Mouse (Mus musculus): ENCODE results near the gene Hrc. TPM values are rescaled to one million over a fixed set of nuclear protein-coding genes. Genes with fewer than 3 reads are reported as not detected.
"Not testable (repeated sequence)": the region's sequence is repeated elsewhere in the genome, so short reads cannot be mapped to it uniquely, and the experiment has no call there.

The Hrc gene
- polyA plus RNA-seq, 1 experiment from 2014 or later: 0.75 TPM

DNA sequence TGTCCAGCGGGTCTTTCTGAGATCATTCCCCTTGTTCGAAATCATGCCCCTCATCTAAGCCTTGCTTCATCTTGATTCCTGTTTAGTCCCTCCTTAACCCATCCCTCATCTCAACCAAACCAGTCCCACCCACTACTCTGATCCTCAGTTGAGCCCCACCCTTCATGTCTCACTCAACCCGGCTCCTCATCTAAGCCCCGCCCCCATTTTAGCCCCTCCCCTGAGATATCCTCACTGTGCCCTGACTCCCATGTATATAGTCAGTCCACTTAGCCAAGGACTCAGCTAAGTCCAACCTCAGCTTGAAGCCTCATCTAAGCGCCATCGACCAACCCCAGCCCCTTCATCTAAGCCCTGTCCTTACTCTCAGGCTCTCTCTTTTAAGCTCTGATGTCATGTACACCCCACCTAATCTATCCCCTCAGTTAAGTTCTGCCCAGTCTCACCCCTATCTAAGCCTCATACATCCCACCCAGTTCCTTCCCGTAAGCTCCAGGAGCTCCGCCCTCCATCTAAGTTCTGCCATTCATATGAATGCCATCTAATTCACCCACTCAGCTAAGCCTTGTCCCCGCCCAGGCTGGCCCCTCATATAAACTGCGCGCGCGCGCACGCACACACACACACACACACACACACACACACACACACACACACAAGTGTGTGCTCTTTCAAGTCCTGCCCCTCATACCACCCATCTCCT lies 20.4 kb downstream of the Hrc start:
- no peak for ATAC-seq (ENCODE audit: low FRiP score)
- peaks cover 69% of the 10 kb centered on the region for H3K36me3 ChIP-seq
- no peaks in the 10 kb centered on the region for H3K27me3 ChIP-seq (replicated peaks)
- H3K9me3 ChIP-seq (replicated peaks): no peaks in the 10 kb centered on the region
- H3K9ac ChIP-seq (replicated peaks): no peak overlapping the region
- no peak overlapping the region for H3K4me2 ChIP-seq
- 71% methylated on average over 15 of the region's 15 CpGs for WGBS
- no peak overlapping the region for H3K4me3 ChIP-seq (replicated peaks)
- no peak overlapping the region for H3K27ac ChIP-seq (replicated peaks)
- H3K4me1 ChIP-seq: no peaks in the 10 kb centered on the region

DNA sequence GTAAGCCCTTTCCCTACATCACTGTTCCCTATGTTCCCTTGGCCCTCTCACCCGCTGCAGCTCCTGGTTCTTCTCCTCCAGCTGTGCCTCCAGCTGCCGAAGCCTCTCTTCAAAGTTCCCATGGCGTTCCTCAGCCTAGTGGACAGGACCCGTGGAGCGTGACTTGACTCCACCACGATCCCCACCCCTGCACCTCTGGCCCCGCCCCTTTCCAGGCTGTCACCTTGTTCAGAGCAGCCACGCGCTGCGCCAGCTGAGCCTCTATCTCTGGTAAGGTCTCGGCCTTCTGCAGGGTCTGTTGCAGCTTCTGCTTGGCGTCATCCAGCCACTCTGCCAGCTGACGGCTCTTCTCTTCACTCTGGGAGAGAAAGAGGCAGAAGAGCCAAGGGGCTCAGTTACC lies 21.0 kb downstream of the Hrc start:
- Histone ChIP-seq H3K36me3 (peaks cover 69% of the 10 kb centered on the region), H3K4me2 (no peak overlapping the region), H3K27me3 (replicated peaks) (no peaks in the 10 kb centered on the region), H3K9me3 (replicated peaks) (no peaks in the 10 kb centered on the region), H3K4me3 (replicated peaks) (no peak overlapping the region), H3K9ac (replicated peaks) (no peak overlapping the region), H3K27ac (replicated peaks) (no peak overlapping the region), H3K4me1 (peaks cover 2% of the 10 kb centered on the region)
- WGBS: 70% methylated on average over 13 of the region's 13 CpGs
- no peak for ATAC-seq (ENCODE audit: low FRiP score)

DNA sequence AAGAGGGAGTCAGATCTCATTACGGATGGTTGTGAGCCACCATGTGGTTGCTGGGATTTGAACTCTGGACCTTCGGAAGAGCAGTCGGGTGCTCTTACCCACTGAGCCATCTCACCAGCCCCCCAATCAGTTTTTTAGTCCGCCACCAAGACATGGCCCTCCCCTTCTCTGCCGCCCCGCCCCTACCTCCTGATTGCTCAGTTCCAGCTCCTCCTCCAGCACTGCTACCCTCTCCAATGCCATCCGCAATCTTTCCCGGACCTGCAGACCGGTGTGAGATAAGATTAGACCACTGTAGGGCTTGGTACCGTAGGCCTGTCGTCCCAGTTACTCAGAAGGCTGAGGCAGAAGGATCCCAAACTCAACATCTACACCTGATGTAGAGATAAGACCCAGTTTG lies 24.0 kb downstream of the Hrc start:
- H3K4me3 ChIP-seq (replicated peaks); H3K9me3 ChIP-seq (replicated peaks); H3K9ac ChIP-seq (replicated peaks); H3K4me2 ChIP-seq; H3K27ac ChIP-seq (replicated peaks); ATAC-seq (ENCODE audit: low FRiP score); H3K27me3 ChIP-seq (replicated peaks): not testable (repeated sequence)
- Histone ChIP-seq H3K36me3 (peaks cover 46% of the 10 kb centered on the region), H3K4me1 (peaks cover 25% of the 10 kb centered on the region)
- 65% methylated on average over 10 of the region's 11 CpGs for WGBS

DNA sequence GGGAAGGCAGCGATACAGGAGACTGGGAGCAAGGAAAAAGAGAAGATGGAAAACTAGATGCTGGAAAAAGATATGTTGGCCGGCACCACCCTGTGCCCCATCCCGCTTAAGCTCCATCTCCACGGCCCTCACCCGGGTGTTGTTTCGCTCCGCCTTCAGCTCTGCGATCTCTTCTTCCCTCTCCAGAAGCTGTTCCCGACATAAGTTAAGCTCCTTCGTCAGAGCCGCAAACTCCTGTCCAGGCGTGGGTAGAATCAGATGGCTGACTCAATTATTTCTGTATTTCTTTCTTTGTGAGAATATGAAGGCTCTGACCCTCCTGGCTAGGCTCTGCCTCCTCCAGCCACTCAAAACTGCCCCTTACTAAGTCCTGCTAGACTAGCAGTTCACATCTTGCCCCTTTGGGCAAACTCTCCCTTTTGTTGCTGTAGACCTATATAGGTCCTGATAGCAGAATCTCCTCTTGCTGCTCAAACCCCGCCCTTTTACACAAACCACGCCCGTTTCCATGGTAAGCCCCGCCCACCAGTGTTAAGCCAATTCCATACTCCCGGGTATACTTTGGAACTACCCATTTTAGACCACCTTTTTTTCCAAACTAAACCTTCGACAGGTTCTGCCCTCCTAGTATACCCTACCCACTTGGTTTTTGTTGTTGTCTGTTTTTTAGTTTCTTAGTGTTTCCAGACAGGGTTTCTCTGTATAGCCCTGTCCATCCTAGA lies 25.5 kb downstream of the Hrc start:
- 63% methylated on average over 18 of the region's 18 CpGs for WGBS
- no peaks in the 10 kb centered on the region for H3K9me3 ChIP-seq (replicated peaks)
- H3K27ac ChIP-seq (replicated peaks): no peak overlapping the region
- H3K36me3 ChIP-seq: peaks cover 34% of the 10 kb centered on the region
- peak overlapping the region; percentile 83 for H3K4me2 ChIP-seq
- peaks cover 4% of the 10 kb centered on the region; the same call in 1 of the 2 replicates for H3K27me3 ChIP-seq (replicated peaks)
- no peak overlapping the region; the same call in 1 of the 2 replicates for H3K4me3 ChIP-seq (replicated peaks)
- no peak overlapping the region for H3K9ac ChIP-seq (replicated peaks)
- ATAC-seq (ENCODE audit: low FRiP score): no peak
- H3K4me1 ChIP-seq: peaks cover 37% of the 10 kb centered on the region

DNA sequence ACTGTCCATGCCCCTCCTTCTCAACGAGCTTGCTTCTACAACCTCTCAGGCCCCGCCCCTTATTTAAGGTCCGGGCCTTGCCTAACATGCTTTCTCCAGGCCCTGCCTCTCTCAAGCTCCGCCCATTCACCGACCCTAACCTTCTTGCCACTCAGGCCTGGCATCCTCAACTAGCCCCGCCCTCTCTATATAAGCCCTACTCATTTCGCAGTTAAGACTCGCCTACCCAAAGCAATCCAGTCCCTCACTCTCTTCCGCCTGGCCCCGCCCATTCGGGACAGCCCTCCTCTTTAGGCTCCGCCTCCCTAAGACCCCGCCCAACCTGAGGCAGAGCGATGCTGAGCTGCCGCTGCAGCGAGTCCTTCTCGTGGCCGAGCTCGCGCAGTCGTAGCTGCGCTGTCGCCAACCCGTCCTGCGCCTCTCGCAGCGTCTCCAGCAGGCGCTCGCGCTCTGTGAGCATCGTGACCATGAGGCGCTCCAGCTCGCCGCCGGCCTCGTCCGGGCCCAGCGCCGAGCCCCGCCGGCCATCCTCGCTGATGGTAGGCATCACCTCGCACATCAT lies 26.2 kb downstream of the Hrc start:
- Histone ChIP-seq H3K36me3 (peaks cover 27% of the 10 kb centered on the region), H3K4me1 (peaks cover 40% of the 10 kb centered on the region), H3K4me3 (replicated peaks) (peak overlapping the region; percentile 48), H3K9ac (replicated peaks) (peak overlapping the region; percentile 60), H3K27ac (replicated peaks) (peak overlapping the region; percentile 80), H3K27me3 (replicated peaks) (peaks cover 4% of the 10 kb centered on the region; the same call in 1 of the 2 replicates), H3K4me2 (peak overlapping the region; percentile 83), H3K9me3 (replicated peaks) (no peaks in the 10 kb centered on the region)
- ATAC-seq (ENCODE audit: low FRiP score): peak; percentile 90
- WGBS: under 1% methylated on average over 43 of the region's 43 CpGs

DNA sequence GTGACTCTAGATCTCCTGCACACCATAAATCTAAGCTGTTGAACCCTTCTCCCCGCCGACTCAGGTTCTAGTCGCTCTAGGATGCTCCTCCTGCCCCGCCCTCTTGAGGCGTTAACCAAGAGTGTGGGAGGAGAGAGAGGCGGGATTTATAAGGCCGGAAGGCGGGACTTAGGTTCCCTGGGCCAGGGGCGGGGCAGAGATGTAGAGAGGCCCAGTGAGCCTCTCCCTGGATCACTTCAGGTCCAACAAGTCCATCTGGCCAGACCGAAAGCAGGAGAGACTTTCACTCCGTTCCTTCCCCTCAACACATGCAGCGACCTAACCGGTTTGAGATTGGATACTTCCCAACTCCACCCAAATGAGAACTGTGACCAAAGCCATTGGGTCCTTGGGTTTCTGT lies 27.7 kb downstream of the Hrc start:
- H3K27me3 ChIP-seq (replicated peaks): peaks cover 4% of the 10 kb centered on the region; the same call in 1 of the 2 replicates
- H3K4me1 ChIP-seq: peaks cover 45% of the 10 kb centered on the region
- no peak overlapping the region for H3K9ac ChIP-seq (replicated peaks)
- peaks cover 14% of the 10 kb centered on the region for H3K36me3 ChIP-seq
- no peaks in the 10 kb centered on the region for H3K9me3 ChIP-seq (replicated peaks)
- no peak overlapping the region for H3K27ac ChIP-seq (replicated peaks)
- H3K4me3 ChIP-seq (replicated peaks): no peak overlapping the region
- peak overlapping the region; percentile 83 for H3K4me2 ChIP-seq
- ATAC-seq (ENCODE audit: low FRiP score): no peak
- WGBS: 10% methylated on average over 13 of the region's 13 CpGs

DNA sequence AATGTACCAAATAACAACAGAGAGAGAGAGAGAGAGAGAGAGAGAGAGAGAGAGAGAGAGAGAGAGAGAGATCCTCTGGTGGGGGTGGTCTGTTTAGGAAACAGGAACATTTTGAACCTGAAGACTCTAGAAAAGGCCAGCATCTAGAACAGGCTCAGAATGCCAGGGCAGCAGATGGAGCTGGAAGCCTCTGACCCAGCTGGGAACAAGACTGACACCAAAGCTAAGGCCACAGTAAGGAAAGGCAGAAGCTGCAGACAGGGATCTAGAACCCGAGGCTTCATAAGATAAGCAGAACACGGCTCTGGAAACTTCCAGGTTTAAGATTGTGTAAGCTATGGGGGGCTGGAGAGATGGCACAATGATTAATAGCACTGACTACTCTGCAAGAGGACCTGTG lies 28.9 kb downstream of the Hrc start:
- H3K9ac ChIP-seq (replicated peaks): no peak overlapping the region
- H3K36me3 ChIP-seq: peaks cover 4% of the 10 kb centered on the region
- no peak overlapping the region for H3K4me2 ChIP-seq
- no peak overlapping the region for H3K27ac ChIP-seq (replicated peaks)
- no peaks in the 10 kb centered on the region for H3K9me3 ChIP-seq (replicated peaks)
- peaks cover 57% of the 10 kb centered on the region for H3K4me1 ChIP-seq
- peaks cover 6% of the 10 kb centered on the region; the same call in 1 of the 2 replicates for H3K27me3 ChIP-seq (replicated peaks)
- ATAC-seq (ENCODE audit: low FRiP score): no peak
- whole genome bisulfite sequencing: 90% methylated on average over 2 of the region's 2 CpGs
- no peak overlapping the region for H3K4me3 ChIP-seq (replicated peaks)

DNA sequence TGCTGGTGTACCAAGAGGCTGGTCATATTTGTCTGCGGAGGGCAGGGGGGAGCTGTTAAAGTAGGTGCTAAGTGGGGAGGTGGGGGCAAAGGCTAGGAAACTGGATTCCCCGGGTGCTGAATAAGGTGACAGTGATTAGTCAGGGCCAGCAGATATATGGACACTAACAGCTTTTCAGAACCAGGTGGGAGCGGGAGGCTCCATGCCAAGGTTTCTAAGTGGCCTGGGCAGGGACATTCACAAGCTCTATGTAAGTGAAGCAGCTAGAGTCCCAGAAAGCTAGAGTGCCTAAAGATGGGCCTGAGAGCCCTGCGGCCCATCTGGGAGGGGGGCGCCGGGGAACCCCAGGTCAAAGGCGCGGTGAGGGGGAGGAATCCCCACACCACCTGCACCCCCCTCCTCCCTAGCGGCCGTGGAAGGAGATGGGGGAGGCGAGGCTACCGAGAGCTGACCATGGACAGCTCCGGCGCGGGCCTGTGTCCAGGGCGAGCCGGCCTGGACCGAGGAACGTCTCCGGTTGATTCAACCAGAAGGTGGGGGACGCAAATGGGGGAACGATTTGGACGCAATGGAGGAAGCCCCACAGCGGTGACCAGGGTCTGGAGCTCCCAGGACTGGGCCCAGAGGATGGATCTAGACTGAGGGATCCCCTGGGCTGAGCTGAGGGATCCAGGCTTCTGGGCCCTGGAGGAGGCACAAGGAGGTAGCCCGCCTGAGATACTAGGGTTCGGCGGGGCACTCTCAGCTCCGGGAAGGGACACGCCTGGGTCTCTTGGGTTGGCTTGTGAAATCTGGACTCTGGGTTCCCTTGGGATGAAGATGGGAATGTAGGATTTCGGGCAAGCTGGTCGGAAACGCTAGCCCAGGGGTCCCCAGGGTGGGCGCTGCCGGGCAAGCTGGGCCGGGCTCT lies 30.9 kb downstream of the Hrc start:
- Histone ChIP-seq H3K27me3 (replicated peaks) (peaks cover 11% of the 10 kb centered on the region; the same call in 1 of the 2 replicates), H3K36me3 (no peaks in the 10 kb centered on the region), H3K4me1 (peaks cover 75% of the 10 kb centered on the region)

DNA sequence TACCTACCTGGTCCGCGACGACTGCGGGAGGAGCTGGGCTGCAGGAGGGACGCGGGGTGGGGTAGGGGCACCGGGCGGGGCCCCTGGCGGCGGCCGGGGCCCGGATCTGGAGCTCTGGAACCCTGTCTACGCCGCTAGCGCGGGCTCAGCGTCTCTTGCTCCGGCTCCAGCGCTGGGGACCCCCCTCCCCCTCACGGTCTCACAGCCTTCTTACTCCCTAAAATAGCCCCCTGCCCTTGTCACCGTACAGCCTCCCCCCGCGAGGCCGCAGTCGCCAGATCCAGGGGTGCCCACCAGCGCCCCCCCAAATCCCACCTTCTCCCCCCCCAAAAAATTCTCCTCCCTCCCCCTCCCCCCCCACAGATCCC lies 31.5 kb downstream of the Hrc start, which contains the start of gene Ppfia3:
Gene Ppfia3, minus strand, starts transcription at position 368 of the 368 bp plus-strand sequence.
- Histone ChIP-seq H3K4me3 (replicated peaks) (peak within 1 kb of the TSS; percentile 79), H3K9ac (replicated peaks) (peak within 1 kb of the TSS; percentile 90), H3K9me3 (replicated peaks) (no peaks in the 10 kb centered on the region), H3K36me3 (no peaks in the 10 kb centered on the region), H3K27me3 (replicated peaks) (peaks cover 11% of the 10 kb centered on the region; the same call in 1 of the 2 replicates), H3K4me2 (peak within 1 kb of the TSS; percentile 71), H3K4me1 (peaks cover 72% of the 10 kb centered on the region), H3K27ac (replicated peaks) (peak within 1 kb of the TSS; percentile 90)
- peak; percentile 33 for ATAC-seq (ENCODE audit: low FRiP score)
- WGBS: under 1% methylated on average over 23 of the region's 26 CpGs

More for the DNA sequence above, 30.9 kb downstream of the Hrc start:
- WGBS: 3% methylated on average over 35 of the region's 35 CpGs
- Histone ChIP-seq H3K9ac (replicated peaks) (peak overlapping the region; percentile 90), H3K9me3 (replicated peaks) (no peaks in the 10 kb centered on the region), H3K27ac (replicated peaks) (peak overlapping the region; percentile 82), H3K4me3 (replicated peaks) (peak overlapping the region; percentile 79), H3K4me2 (peak overlapping the region; percentile 71)
- ATAC-seq (ENCODE audit: low FRiP score): no peak

DNA sequence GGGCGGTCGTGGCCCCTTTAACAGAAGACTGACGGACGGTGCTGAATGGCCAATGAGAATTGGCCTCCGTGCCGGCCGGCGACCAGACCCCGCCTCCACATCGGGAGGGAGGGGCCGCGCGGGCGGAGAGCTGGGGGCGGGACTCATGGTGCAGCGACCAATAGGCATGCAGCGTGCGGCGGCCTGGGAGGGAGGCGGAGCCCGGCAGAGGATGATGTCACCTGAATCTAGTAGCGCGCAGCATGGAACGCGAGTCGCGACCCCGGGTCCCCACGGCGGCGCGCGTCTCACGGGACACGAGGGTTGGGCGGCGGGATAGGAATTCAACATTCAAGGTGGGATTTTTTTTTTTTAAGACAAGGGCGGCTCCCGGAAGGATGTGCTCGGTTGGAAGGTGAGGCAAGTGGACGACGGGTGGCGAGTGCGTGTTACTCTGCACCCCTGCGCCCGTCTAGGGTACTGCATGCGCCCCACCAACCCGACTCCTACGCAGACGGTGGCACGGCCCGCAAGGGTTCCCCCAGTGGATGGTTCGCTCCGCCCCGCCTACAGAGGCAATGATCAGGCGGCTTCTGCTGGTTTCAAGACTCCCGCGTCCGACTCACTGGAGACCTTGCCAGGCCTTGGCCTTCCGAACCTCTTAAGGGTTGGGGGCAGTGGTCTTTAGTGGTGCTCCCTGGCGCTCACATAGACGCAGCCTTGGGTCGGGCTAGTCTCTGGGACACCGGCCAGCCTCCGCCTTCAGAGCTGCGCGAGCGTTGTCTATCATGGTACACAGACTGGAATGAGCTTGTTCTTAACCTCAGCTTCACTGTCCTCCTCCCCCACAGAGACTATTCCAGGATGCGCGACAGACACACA lies 32.2 kb downstream of the Hrc start:
- peaks cover 65% of the 10 kb centered on the region for H3K4me1 ChIP-seq
- H3K27me3 ChIP-seq (replicated peaks): peaks cover 11% of the 10 kb centered on the region; the same call in 1 of the 2 replicates
- WGBS: under 1% methylated on average over 70 of the region's 70 CpGs

More for the DNA sequence above, 32.2 kb downstream of the Hrc start:
- H3K36me3 ChIP-seq: peaks cover 2% of the 10 kb centered on the region; the same call in 1 of the 2 replicates
- peak overlapping the region; percentile 71 for H3K4me2 ChIP-seq
- peak overlapping the region; percentile 90 for H3K27ac ChIP-seq (replicated peaks)
- peak overlapping the region; percentile 79 for H3K4me3 ChIP-seq (replicated peaks)
- H3K9me3 ChIP-seq (replicated peaks): no peaks in the 10 kb centered on the region
- peak overlapping the region; percentile 90 for H3K9ac ChIP-seq (replicated peaks)
- peak; percentile 88 for ATAC-seq (ENCODE audit: low FRiP score)
